Mouse (Mus musculus): ENCODE measurements at regions not wholly inside any gene's neighbourhood (a gene's known extent, or its start where the extent isn't known, plus 50 kb on each side); places are given as distances from the start of the nearest gene placed in this dataset.
"Not testable (repeated sequence)": the region's sequence is repeated elsewhere in the genome, so short reads cannot be mapped to it uniquely, and the experiment has no call there.

- no peaks in the 10 kb centered on the region for H3K4me1 ChIP-seq (replicated peaks; ENCODE audit: insufficient read depth, low read length)
- no peaks in the 10 kb centered on the region for H3K9me3 ChIP-seq (replicated peaks; ENCODE audit: low read length)
- no peak overlapping the region for H3K27ac ChIP-seq
- WGBS, result 81% methylated on average over 5 of the region's 5 CpGs
- TF ChIP-seq CTCF (IDR thresholded peaks at IDR 0.05; ENCODE audit: low read depth), result no peak
- no peak overlapping the region for H3K4me2 ChIP-seq (ENCODE audit: low read length)
- H3K36me3 ChIP-seq (ENCODE audit: insufficient read depth, low read length), result no peaks in the 10 kb centered on the region
- no peak overlapping the region for H3K9ac ChIP-seq (ENCODE audit: low read depth, low read length)
- DNase-seq (ENCODE audit: low spot score) (no peak), ATAC-seq (replicated peaks; ENCODE audit: low FRiP score, low read depth) (no peak)
- H3K27me3 ChIP-seq (ENCODE audit: insufficient read depth, low read length), result no peaks in the 10 kb centered on the region
- no peak overlapping the region for H3K4me3 ChIP-seq (replicated peaks; ENCODE audit: low read depth, low read length)
Measured at GRCm38 (mm10) chr7:82105631-82106030, 68.0 kb upstream of the Sh3gl3 start.

GRCm38 (mm10) chr7:82109141-82109540 is 64.5 kb upstream of the Sh3gl3 start:
- not testable (repeated sequence) for H3K9me3 ChIP-seq (replicated peaks; ENCODE audit: low read length); H3K4me3 ChIP-seq (replicated peaks; ENCODE audit: low read depth, low read length); H3K9ac ChIP-seq (ENCODE audit: low read depth, low read length); H3K4me1 ChIP-seq (replicated peaks; ENCODE audit: insufficient read depth, low read length); ATAC-seq (replicated peaks; ENCODE audit: low FRiP score, low read depth); H3K36me3 ChIP-seq (ENCODE audit: insufficient read depth, low read length); H3K27me3 ChIP-seq (ENCODE audit: insufficient read depth, low read length); DNase-seq (ENCODE audit: low spot score); H3K4me2 ChIP-seq (ENCODE audit: low read length); H3K27ac ChIP-seq

GRCm38 (mm10) chr7:82109550-82109949 is 64.1 kb upstream of the Sh3gl3 start:
- ATAC-seq (replicated peaks; ENCODE audit: low FRiP score, low read depth) (no peak), DNase-seq (ENCODE audit: low spot score) (no peak)
- Histone ChIP-seq H3K4me2 (ENCODE audit: low read length) (no peak overlapping the region), H3K4me3 (replicated peaks; ENCODE audit: low read depth, low read length) (no peak overlapping the region), H3K36me3 (ENCODE audit: insufficient read depth, low read length) (no peaks in the 10 kb centered on the region), H3K4me1 (replicated peaks; ENCODE audit: insufficient read depth, low read length) (no peaks in the 10 kb centered on the region), H3K9me3 (replicated peaks; ENCODE audit: low read length) (no peaks in the 10 kb centered on the region), H3K27ac (no peak overlapping the region), H3K9ac (ENCODE audit: low read depth, low read length) (no peak overlapping the region), H3K27me3 (ENCODE audit: insufficient read depth, low read length) (no peaks in the 10 kb centered on the region)
- TF ChIP-seq CTCF (IDR thresholded peaks at IDR 0.05; ENCODE audit: low read depth), result no peak
- WGBS, result 59% methylated on average over 5 of the region's 5 CpGs

GRCm38 (mm10) chr7:82109977-82110376 is 63.7 kb upstream of the Sh3gl3 start:
- no peak overlapping the region for H3K4me3 ChIP-seq (replicated peaks; ENCODE audit: low read depth, low read length)
- H3K4me1 ChIP-seq (replicated peaks; ENCODE audit: insufficient read depth, low read length), result no peaks in the 10 kb centered on the region
- H3K9me3 ChIP-seq (replicated peaks; ENCODE audit: low read length), result no peaks in the 10 kb centered on the region
- H3K27me3 ChIP-seq (ENCODE audit: insufficient read depth, low read length), result no peaks in the 10 kb centered on the region
- TF ChIP-seq CTCF (IDR thresholded peaks at IDR 0.05; ENCODE audit: low read depth), result no peak
- H3K4me2 ChIP-seq (ENCODE audit: low read length), result no peak overlapping the region
- H3K36me3 ChIP-seq (ENCODE audit: insufficient read depth, low read length), result no peaks in the 10 kb centered on the region
- no peak for ATAC-seq (replicated peaks; ENCODE audit: low FRiP score, low read depth)
- 61% methylated on average over 8 of the region's 8 CpGs for WGBS
- H3K9ac ChIP-seq (ENCODE audit: low read depth, low read length), result no peak overlapping the region
- H3K27ac ChIP-seq, result no peak overlapping the region
- no peak for DNase-seq (ENCODE audit: low spot score)

- Histone ChIP-seq H3K36me3 (ENCODE audit: insufficient read depth, low read length) (no peaks in the 10 kb centered on the region), H3K27me3 (ENCODE audit: insufficient read depth, low read length) (no peaks in the 10 kb centered on the region), H3K27ac (no peak overlapping the region), H3K4me2 (ENCODE audit: low read length) (no peak overlapping the region), H3K4me1 (replicated peaks; ENCODE audit: insufficient read depth, low read length) (no peaks in the 10 kb centered on the region), H3K4me3 (replicated peaks; ENCODE audit: low read depth, low read length) (no peak overlapping the region), H3K9me3 (replicated peaks; ENCODE audit: low read length) (no peaks in the 10 kb centered on the region), H3K9ac (ENCODE audit: low read depth, low read length) (no peak overlapping the region)
- ATAC-seq (replicated peaks; ENCODE audit: low FRiP score, low read depth) (no peak), DNase-seq (ENCODE audit: low spot score) (no peak)
- WGBS, result 65% methylated on average over 6 of the region's 6 CpGs
- no peak for TF ChIP-seq CTCF (IDR thresholded peaks at IDR 0.05; ENCODE audit: low read depth)
Measured at GRCm38 (mm10) chr7:82112046-82112445, 61.6 kb upstream of the Sh3gl3 start.

- no peaks in the 10 kb centered on the region for H3K4me1 ChIP-seq (replicated peaks; ENCODE audit: insufficient read depth, low read length)
- H3K4me2 ChIP-seq (ENCODE audit: low read length), result no peak overlapping the region
- DNase-seq (ENCODE audit: low spot score), result no peak
- no peak for TF ChIP-seq CTCF (IDR thresholded peaks at IDR 0.05; ENCODE audit: low read depth)
- WGBS, result 86% methylated on average over 6 of the region's 6 CpGs
- no peak for ATAC-seq (replicated peaks; ENCODE audit: low FRiP score, low read depth)
- no peaks in the 10 kb centered on the region for H3K36me3 ChIP-seq (ENCODE audit: insufficient read depth, low read length)
- no peaks in the 10 kb centered on the region for H3K9me3 ChIP-seq (replicated peaks; ENCODE audit: low read length)
- no peak overlapping the region for H3K9ac ChIP-seq (ENCODE audit: low read depth, low read length)
- H3K27me3 ChIP-seq (ENCODE audit: insufficient read depth, low read length), result no peaks in the 10 kb centered on the region
- no peak overlapping the region for H3K27ac ChIP-seq
- H3K4me3 ChIP-seq (replicated peaks; ENCODE audit: low read depth, low read length), result no peak overlapping the region
Measured at GRCm38 (mm10) chr7:82115646-82116045, 58.0 kb upstream of the Sh3gl3 start.

- peak; percentile 84 for TF ChIP-seq CTCF (IDR thresholded peaks at IDR 0.05; ENCODE audit: low read depth)
- Histone ChIP-seq H3K4me2 (ENCODE audit: low read length) (no peak overlapping the region), H3K9me3 (replicated peaks; ENCODE audit: low read length) (no peaks in the 10 kb centered on the region), H3K27ac (no peak overlapping the region), H3K4me1 (replicated peaks; ENCODE audit: insufficient read depth, low read length) (no peaks in the 10 kb centered on the region), H3K9ac (ENCODE audit: low read depth, low read length) (no peak overlapping the region), H3K4me3 (replicated peaks; ENCODE audit: low read depth, low read length) (no peak overlapping the region), H3K27me3 (ENCODE audit: insufficient read depth, low read length) (no peaks in the 10 kb centered on the region), H3K36me3 (ENCODE audit: insufficient read depth, low read length) (no peaks in the 10 kb centered on the region)
- WGBS, result 15% methylated on average over 2 of the region's 2 CpGs
- DNase-seq (ENCODE audit: low spot score), result peak; percentile 89
- ATAC-seq (replicated peaks; ENCODE audit: low FRiP score, low read depth), result peak; percentile 63
Measured at GRCm38 (mm10) chr7:82119266-82119665, 54.4 kb upstream of the Sh3gl3 start.

Measured in kidney, postnatal 0 days (tissue).